Mouse (Mus musculus) liver, embryonic 13.5 days (tissue): ENCODE data around the gene Nfic. TPM values are rescaled to one million over a fixed set of nuclear protein-coding genes. Genes with fewer than 3 reads are reported as not detected.

Experiments
- ATAC-seq: fragments of 200-750 bp; cut with Nextera tagmentation; 2 replicates; pipeline ENCODE4 v1.8.0; 2017; ENCODE audit warnings: low read depth, mild to moderate bottlenecking, moderate number of reproducible peaks, moderate library complexity
- DNase-seq: peaks from one replicate; pipeline ENCODE4 v3.0.0; 2022
- H3K27ac ChIP-seq: fragments of 300-500 bp; sonication (generic); 2 replicates; pipeline ENCODE4 v1.5.1; 2015; ENCODE audit warnings: moderate library complexity, mild to moderate bottlenecking, inconsistent platforms
- H3K27me3 ChIP-seq: fragments of 300-500 bp; sonication (generic); 2 replicates; pipeline ENCODE4 v1.6.1; 2015; ENCODE audit warnings: mild to moderate bottlenecking, inconsistent platforms
- H3K36me3 ChIP-seq: fragments of 300-500 bp; sonication (generic); 2 replicates; pipeline ENCODE4 v1.6.1; 2015; ENCODE audit warnings: mild to moderate bottlenecking, inconsistent platforms
- H3K4me1 ChIP-seq: fragments of 300-500 bp; sonication (generic); replicated peaks from 2 replicates; pipeline ENCODE4 v1.6.1; 2015; ENCODE audit warnings: inconsistent platforms
- H3K4me2 ChIP-seq: fragments of 300-500 bp; sonication (generic); 2 replicates; pipeline ENCODE4 v1.6.1; 2015; ENCODE audit warnings: inconsistent platforms, mild to moderate bottlenecking, moderate library complexity
- H3K4me3 ChIP-seq: fragments of 300-500 bp; sonication (generic); replicated peaks from 2 replicates; pipeline ENCODE4 v1.5.1; 2015; ENCODE audit warnings: mild to moderate bottlenecking, inconsistent platforms
- H3K9ac ChIP-seq: fragments of 300-500 bp; sonication (generic); 2 replicates; pipeline ENCODE4 v1.6.1; 2015; ENCODE audit warnings: mild to moderate bottlenecking, inconsistent platforms
- H3K9me3 ChIP-seq: fragments of 300-500 bp; sonication (generic); replicated peaks from 2 replicates; pipeline ENCODE4 v1.6.1; 2016; ENCODE audit warnings: inconsistent platforms
- WGBS: fragments of 180-500 bp; shearing (Covaris S2); methylation state at CpG from one replicate; pipeline ENCODE4 v1.1.7; 2015; ENCODE audit not compliant: insufficient replicate concordance; 5-methylcytosine and 5-hydroxymethylcytosine counted together
- polyA plus RNA-seq: library from polyadenylated mRNA; unstranded; fragments of >200 nt; fragmentation: Nextera tagmentation; extraction: Ambion mirVana; gene quantifications from 2 replicates; pipeline ENCODE4 v1.2.1, GENCODE M21; 2015

Gene Nfic
- polyA plus RNA-seq, 1 experiment from 2014 or later, result 9.9 TPM

DNA sequence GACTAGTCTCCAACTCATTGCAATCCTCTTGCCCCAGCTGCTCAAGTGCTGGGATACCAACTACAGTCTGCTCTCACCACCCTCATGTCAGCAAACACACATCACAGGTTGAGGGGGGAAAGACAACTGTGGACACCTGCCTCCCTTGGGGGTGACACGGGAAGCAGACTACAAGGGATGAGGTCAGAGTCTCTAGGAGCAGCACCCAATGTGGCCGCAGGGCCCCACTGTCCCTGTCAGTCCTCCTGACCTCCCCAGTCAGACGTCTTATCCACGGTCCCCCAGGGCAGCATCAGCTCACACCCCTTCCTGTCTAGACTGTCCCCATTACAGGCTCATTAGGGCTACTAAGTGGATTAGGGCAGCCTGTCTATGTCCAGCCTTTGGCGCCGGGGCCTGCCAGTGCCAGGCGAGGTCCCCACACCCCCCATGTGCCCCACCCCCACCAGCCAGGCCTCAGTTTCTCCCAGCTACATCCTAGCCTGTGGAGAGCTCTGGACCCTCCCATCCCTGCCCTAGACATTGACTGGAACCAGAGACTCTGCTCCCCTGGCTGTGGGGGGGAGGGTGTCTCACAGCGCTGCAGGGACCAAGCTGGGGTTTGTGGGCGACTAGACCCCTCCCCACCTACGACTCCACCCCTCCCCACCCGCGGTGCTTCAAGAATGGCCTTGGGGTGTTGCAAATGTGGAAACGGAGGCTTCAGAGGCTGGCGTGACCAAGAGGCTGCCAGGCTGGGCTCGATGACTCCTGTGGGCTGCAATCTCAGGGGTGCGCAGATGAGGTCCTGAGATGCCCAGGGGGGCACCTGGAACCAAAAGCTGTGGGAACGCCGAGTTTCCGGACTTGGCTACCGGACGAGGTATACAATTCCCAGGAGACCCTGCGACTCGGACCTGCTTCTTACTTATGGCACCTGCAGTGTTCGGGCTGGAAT lies 48.7 kb downstream of the Nfic start:
- Histone ChIP-seq H3K27me3 (peaks cover 55% of the 10 kb centered on the region), H3K4me1 (peaks cover 87% of the 10 kb centered on the region), H3K4me3 (peak overlapping the region; percentile 21), H3K9ac (no peak overlapping the region), H3K9me3 (no peaks in the 10 kb centered on the region), H3K36me3 (peaks cover 2% of the 10 kb centered on the region; the same call in 1 of the 2 replicates), H3K27ac (peak overlapping the region; percentile 37), H3K4me2 (peak overlapping the region; percentile 44)
- 16% methylated on average over 24 of the region's 24 CpGs for WGBS
- ATAC-seq, result no peak
- DNase-seq, result no peak

DNA sequence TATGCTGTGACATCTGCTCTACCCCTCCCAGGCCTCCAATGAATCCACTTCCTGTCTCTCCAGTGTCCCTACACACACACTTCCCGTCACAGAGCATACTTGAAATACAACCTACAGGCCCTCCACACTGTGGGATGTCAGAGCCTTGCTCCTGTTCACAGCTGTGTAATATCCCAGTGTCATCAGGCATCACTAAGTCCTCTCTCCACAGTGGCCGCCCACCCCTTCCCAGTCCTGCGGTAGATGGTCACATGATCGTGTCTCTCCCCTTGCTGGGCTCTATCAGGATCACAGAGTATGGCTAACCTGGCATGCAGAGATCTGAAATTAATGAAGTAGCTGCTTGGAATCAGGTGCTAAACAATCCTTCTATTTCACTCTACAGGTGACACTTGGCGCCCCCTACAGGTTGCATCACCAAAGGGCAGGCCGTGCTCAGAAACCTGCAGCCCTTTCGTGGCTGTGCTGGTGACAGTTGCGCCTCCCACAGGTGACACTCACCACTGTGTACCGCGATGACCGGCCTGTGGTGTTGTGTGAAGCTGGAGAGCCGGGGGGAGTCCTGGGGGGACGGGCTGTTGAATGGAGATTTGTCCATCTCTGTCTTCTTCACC lies 49.7 kb downstream of the Nfic start:
- Histone ChIP-seq H3K27me3 (peaks cover 55% of the 10 kb centered on the region), H3K4me3 (no peak overlapping the region), H3K4me1 (peaks cover 86% of the 10 kb centered on the region), H3K27ac (no peak overlapping the region), H3K4me2 (no peak overlapping the region), H3K36me3 (peaks cover 3% of the 10 kb centered on the region; the same call in 1 of the 2 replicates), H3K9ac (no peak overlapping the region), H3K9me3 (no peaks in the 10 kb centered on the region)
- 38% methylated on average over 13 of the region's 13 CpGs for WGBS
- ATAC-seq, result no peak
- DNase-seq, result no peak

DNA sequence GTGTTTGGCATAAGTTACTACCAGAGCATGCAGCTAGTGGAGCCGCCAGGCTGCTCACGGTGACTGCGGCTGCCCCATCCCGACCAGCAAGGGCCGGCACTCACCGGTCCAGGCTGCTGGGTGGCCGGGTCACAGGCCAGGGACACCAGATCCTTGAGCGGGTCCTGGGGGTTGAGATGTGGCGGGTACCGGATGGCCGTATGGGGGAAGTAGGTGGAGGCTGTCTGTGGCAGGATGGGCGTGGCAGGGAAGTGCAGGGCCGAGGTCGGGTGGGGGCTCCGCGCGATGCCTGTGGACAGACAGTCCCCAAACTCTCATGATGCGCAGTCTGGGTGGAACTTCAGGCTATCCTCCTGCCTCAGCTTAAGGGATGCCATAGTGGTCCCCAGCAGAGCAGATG lies 50.7 kb downstream of the Nfic start:
- H3K9ac ChIP-seq, result no peak overlapping the region
- WGBS, result 20% methylated on average over 18 of the region's 18 CpGs
- no peak overlapping the region for H3K4me3 ChIP-seq
- H3K27ac ChIP-seq, result no peak overlapping the region
- ATAC-seq (no peak), DNase-seq (no peak)
- H3K27me3 ChIP-seq, result peaks cover 61% of the 10 kb centered on the region
- peaks cover 77% of the 10 kb centered on the region for H3K4me1 ChIP-seq
- H3K36me3 ChIP-seq, result peaks cover 12% of the 10 kb centered on the region
- no peak overlapping the region for H3K4me2 ChIP-seq
- no peaks in the 10 kb centered on the region for H3K9me3 ChIP-seq

DNA sequence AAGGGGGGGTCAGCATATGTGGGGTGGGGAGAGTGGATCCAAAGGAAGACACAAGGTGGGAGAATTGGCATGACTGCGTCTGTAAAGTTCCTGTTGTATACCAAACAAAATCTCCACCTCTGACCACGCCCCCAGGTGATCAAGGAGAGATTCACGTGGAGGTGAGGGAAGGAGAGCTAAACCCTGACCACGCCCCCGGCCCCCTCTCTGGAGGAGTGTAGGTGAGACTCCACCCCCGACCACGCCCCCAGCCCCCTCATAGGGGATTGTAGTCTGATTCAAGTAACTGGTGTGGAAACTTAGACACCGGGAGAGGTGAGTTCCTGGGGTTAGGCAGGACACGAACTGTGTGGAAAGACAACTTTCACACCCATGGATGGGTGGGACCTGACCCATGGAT lies 51.4 kb downstream of the Nfic start:
- H3K4me3 ChIP-seq, result no peak overlapping the region
- peaks cover 61% of the 10 kb centered on the region for H3K27me3 ChIP-seq
- peaks cover 70% of the 10 kb centered on the region for H3K4me1 ChIP-seq
- DNase-seq, result no peak
- H3K9me3 ChIP-seq, result no peaks in the 10 kb centered on the region
- no peak for ATAC-seq
- H3K36me3 ChIP-seq, result peaks cover 18% of the 10 kb centered on the region
- H3K4me2 ChIP-seq, result 0 out of 2 replicates have a peak overlapping the region, but pooled peaks have one; percentile 1
- WGBS, result 37% methylated on average over 9 of the region's 9 CpGs
- no peak overlapping the region for H3K27ac ChIP-seq
- no peak overlapping the region for H3K9ac ChIP-seq

DNA sequence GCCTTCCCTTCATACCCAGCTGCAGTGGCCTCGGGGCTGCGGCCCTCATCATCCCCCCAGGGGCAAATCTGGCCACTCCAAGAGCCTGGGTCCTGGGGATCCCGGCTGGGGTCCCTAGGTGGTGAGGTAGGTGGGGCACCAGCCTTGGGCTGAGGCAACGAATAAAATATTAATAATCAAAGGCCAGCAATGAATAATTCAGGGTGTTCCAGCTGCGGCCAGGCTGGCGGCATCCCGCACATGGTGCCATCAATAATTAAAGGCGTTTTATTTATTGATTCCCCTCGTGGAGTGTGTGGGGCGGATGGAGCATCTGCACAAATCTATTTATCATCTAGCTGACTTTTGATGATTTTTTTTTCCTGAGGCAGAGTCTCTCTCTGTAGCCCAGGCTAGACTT lies 51.9 kb downstream of the Nfic start:
- Histone ChIP-seq H3K36me3 (peaks cover 19% of the 10 kb centered on the region), H3K4me3 (no peak overlapping the region), H3K9ac (no peak overlapping the region), H3K27ac (no peak overlapping the region), H3K4me1 (peaks cover 64% of the 10 kb centered on the region), H3K27me3 (peaks cover 57% of the 10 kb centered on the region), H3K9me3 (no peaks in the 10 kb centered on the region), H3K4me2 (no peak overlapping the region)
- 76% methylated on average over 10 of the region's 10 CpGs for WGBS
- ATAC-seq (no peak), DNase-seq (no peak)

DNA sequence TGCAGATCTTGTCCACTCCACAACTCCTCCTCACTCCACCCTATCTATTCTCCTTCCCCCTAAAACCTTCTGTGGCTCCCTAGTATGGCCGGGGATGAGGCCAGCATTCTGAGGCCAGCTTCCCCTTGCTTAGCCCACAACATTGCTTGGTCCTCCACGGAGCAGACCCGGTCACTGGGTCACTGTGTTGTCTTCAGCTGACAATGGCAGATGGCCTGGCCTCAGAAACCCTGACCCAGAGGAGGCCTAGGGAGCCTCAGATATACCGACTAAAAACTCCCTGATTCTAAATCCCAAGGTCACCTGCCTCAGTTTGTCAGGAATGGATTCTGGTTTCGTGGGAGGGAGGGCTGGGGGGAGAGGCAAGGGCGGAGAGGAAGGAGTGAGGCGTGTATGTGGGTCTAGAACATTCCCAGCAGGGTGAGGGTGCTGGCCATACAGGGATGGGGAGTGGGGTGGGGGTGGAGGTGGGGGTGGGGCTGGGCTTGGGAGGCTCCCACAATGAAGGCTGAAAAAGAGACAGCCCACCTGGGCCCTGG lies 53.1 kb downstream of the Nfic start:
- Histone ChIP-seq H3K4me2 (peak overlapping the region; percentile 29; the same call in 1 of the 2 replicates), H3K9me3 (no peaks in the 10 kb centered on the region), H3K4me3 (no peak overlapping the region), H3K36me3 (peaks cover 19% of the 10 kb centered on the region), H3K9ac (0 out of 2 replicates have a peak overlapping the region, but pooled peaks have one; percentile 13), H3K27ac (peak overlapping the region; percentile 63), H3K27me3 (peaks cover 45% of the 10 kb centered on the region), H3K4me1 (peaks cover 52% of the 10 kb centered on the region)
- DNase-seq, result no peak
- 40% methylated on average over 7 of the region's 7 CpGs for WGBS
- ATAC-seq, result peak; percentile 13; the same call in 1 of the 2 replicates

DNA sequence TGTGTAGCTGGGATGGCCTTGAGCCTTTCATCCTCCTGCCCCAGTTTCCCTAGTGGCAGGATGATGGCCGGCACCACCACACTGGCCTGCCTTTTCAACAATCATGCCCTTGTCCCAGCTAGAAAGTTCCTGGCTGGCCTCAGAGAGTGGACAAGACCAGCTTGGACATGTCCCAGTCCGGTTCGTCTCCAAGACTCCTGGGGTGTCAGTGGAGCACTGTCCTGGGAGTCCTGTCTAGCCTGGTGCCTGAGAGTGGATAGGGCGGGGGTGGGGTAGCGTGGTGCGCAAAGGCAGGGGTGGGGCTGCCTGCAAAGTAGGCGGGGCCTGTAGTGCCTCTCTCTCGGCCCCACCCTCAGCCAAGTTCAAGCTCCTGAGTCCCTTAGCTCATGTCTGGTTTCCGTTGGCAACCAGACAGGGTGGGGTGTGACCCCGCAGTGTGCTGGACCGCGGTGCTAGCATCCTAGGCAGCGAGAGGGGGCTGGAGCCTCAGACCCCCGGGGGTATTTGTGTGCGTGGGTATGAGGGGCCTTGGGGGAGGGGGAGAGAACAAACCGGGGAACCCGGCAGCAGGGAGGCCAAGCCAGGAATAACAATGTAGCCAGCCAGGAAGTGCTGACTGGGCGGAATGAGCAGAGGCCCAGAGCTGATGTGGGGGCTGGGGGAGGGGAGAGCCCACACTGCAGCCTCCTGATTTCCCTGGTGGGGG lies 53.8 kb downstream of the Nfic start:
- peak; percentile 63 for DNase-seq
- Histone ChIP-seq H3K27me3 (peaks cover 38% of the 10 kb centered on the region), H3K4me3 (no peak overlapping the region), H3K36me3 (peaks cover 21% of the 10 kb centered on the region), H3K4me1 (peaks cover 46% of the 10 kb centered on the region), H3K4me2 (peak overlapping the region; percentile 29), H3K9me3 (no peaks in the 10 kb centered on the region), H3K27ac (peak overlapping the region; percentile 63), H3K9ac (peak overlapping the region; percentile 13; the same call in 1 of the 2 replicates)
- WGBS, result 10% methylated on average over 18 of the region's 18 CpGs
- peak; percentile 84 for ATAC-seq

DNA sequence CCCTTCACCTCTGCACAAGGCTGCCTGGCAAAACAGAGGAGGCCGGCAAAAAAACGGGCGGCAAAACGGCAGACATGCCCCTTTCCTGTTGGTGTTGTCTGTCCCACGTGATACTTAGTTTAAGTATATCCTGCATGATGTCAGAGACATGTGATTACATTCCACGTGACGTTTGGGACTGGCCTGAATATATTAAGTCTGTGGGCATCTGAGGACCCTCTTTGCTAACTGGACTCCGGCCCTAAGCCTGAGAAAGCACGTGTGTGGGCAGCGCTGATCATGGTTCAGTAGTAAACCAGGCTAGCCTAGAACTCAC lies 54.3 kb downstream of the Nfic start:
- ATAC-seq, result 0 out of 2 replicates have a peak, but pooled peaks have one; percentile 1
- Histone ChIP-seq H3K9ac (peak overlapping the region; percentile 8; the same call in 1 of the 2 replicates), H3K4me2 (0 out of 2 replicates have a peak overlapping the region, but pooled peaks have one; percentile 21), H3K27me3 (peaks cover 33% of the 10 kb centered on the region), H3K4me1 (peaks cover 41% of the 10 kb centered on the region), H3K36me3 (peaks cover 22% of the 10 kb centered on the region), H3K9me3 (no peaks in the 10 kb centered on the region), H3K4me3 (no peak overlapping the region), H3K27ac (peak overlapping the region; percentile 41)
- DNase-seq, result no peak
- 41% methylated on average over 10 of the region's 10 CpGs for WGBS

DNA sequence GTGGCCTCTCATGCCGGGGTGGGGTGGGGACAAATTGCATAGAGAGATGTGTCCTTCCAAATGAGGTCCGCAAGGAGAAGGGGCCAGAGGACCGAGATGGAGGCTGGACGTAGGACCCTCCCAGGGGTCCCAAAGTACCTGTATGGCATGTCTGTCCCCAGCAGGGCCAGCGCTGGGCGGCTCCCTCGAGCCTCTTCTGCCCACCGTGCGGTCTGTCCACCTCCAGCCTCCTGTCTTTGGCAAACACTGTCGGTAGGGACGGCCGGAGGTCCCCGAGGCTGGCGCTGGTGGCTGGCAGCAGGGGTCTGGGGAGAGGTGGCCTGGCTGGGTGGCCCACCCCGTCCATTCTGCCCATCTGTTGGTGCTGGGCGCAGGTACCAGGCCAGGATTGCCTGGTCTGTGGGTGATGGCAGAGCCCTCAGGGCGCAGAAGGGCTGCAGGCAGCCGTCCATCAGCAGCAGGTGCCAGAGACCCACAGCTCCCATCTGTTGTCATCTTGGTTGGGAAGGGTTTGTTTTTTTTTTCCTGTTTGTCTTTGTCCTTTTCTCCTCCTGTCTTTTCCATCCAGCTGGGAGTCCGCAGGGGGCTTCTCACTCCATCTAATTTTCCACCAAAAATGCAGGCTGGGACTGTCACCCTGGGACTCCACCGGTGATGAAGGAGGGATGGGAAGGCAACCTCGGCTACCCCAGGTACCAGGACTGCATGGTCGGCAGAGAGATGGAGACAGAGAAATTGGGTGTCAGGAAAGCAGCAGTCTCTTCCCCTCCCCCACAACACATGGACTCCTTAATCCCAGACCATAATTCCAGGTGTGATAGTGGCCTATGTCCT lies 54.8 kb downstream of the Nfic start:
- Histone ChIP-seq H3K27ac (no peak overlapping the region), H3K36me3 (peaks cover 20% of the 10 kb centered on the region), H3K4me1 (peaks cover 37% of the 10 kb centered on the region), H3K9me3 (no peaks in the 10 kb centered on the region), H3K27me3 (peaks cover 28% of the 10 kb centered on the region), H3K9ac (no peak overlapping the region), H3K4me2 (no peak overlapping the region), H3K4me3 (no peak overlapping the region)
- no peak for DNase-seq
- ATAC-seq, result no peak
- WGBS, result 62% methylated on average over 22 of the region's 22 CpGs

DNA sequence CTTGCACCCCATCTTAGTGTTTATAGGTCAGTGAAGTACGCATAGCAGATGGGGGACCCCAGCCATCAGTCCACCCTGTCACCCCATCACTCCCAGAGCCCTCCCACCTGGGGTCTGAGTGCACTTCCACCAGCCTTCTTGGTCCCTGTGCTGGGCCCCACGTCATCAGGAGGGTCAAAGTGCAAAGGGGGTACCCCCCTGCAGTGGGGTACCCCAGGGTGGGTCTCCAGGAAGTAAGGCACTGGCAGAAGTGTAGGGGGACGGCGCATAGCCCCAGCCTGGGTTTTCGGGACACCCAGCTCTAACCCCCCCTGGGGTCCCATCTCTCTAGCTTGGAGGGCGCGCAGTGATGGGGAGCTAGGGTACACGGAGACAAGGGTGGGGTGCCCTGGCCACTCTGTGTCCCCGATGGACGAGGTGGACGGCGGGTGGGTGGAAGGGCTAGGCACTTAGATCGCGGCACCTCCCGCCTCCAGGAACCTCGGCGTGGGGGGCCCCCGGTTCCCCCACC lies 55.6 kb downstream of the Nfic start:
- Histone ChIP-seq H3K27ac (no peak overlapping the region), H3K4me3 (no peak overlapping the region), H3K4me1 (peaks cover 36% of the 10 kb centered on the region), H3K36me3 (peaks cover 20% of the 10 kb centered on the region), H3K9ac (no peak overlapping the region), H3K27me3 (peaks cover 21% of the 10 kb centered on the region; the same call in 1 of the 2 replicates), H3K4me2 (no peak overlapping the region), H3K9me3 (no peaks in the 10 kb centered on the region)
- DNase-seq (no peak), ATAC-seq (no peak)
- 82% methylated on average over 18 of the region's 18 CpGs for WGBS
